Mouse (Mus musculus): ENCODE data around the gene Aar2. TPM values are rescaled to one million over a fixed set of nuclear protein-coding genes. Genes with fewer than 3 reads are reported as not detected.

Gene Aar2
- polyA plus RNA-seq, 1 experiment from 2014 or later = 42.0 TPM

GRCm38 (mm10) chr2:156524078-156524477, 23.3 kb upstream of the Aar2 start:
- Histone ChIP-seq H3K4me1 (no peaks in the 10 kb centered on the region), H3K36me3 (peaks cover 81% of the 10 kb centered on the region), H3K4me2 (no peak overlapping the region), H3K4me3 (replicated peaks) (no peak overlapping the region), H3K27me3 (replicated peaks) (no peaks in the 10 kb centered on the region), H3K9ac (replicated peaks) (no peak overlapping the region), H3K9me3 (replicated peaks) (no peaks in the 10 kb centered on the region), H3K27ac (replicated peaks) (no peak overlapping the region)
- 43% methylated on average over 3 of the region's 3 CpGs for WGBS
- no peak for ATAC-seq (ENCODE audit: low FRiP score)

- H3K9ac ChIP-seq (replicated peaks) = no peak overlapping the region
- no peaks in the 10 kb centered on the region for H3K27me3 ChIP-seq (replicated peaks)
- no peak overlapping the region for H3K4me2 ChIP-seq
- no peaks in the 10 kb centered on the region for H3K9me3 ChIP-seq (replicated peaks)
- WGBS = 57% methylated on average over 2 of the region's 2 CpGs
- H3K4me1 ChIP-seq = no peaks in the 10 kb centered on the region
- no peak for ATAC-seq (ENCODE audit: low FRiP score)
- H3K27ac ChIP-seq (replicated peaks) = no peak overlapping the region
- H3K36me3 ChIP-seq = peaks cover 71% of the 10 kb centered on the region
- no peak overlapping the region for H3K4me3 ChIP-seq (replicated peaks)
These were observed 17.7 kb upstream of the Aar2 start for GRCm38 (mm10) chr2:156529726-156530125.

- Histone ChIP-seq H3K4me3 (replicated peaks) (no peak overlapping the region), H3K4me1 (no peaks in the 10 kb centered on the region), H3K27ac (replicated peaks) (no peak overlapping the region), H3K9me3 (replicated peaks) (no peaks in the 10 kb centered on the region), H3K4me2 (no peak overlapping the region), H3K27me3 (replicated peaks) (no peaks in the 10 kb centered on the region), H3K9ac (replicated peaks) (no peak overlapping the region), H3K36me3 (peaks cover 55% of the 10 kb centered on the region)
- ATAC-seq (ENCODE audit: low FRiP score) = no peak
- WGBS = 83% methylated on average over 2 of the region's 2 CpGs
These were observed 14.2 kb upstream of the Aar2 start for GRCm38 (mm10) chr2:156533160-156533559.

GRCm38 (mm10) chr2:156538817-156539555, 8.4 kb upstream of the Aar2 start:
- WGBS = 88% methylated on average over 7 of the region's 7 CpGs
- Histone ChIP-seq H3K9me3 (replicated peaks) (no peaks in the 10 kb centered on the region), H3K4me1 (no peaks in the 10 kb centered on the region), H3K27me3 (replicated peaks) (no peaks in the 10 kb centered on the region), H3K4me2 (no peak overlapping the region), H3K27ac (replicated peaks) (no peak overlapping the region), H3K9ac (replicated peaks) (no peak overlapping the region), H3K36me3 (peaks cover 49% of the 10 kb centered on the region), H3K4me3 (replicated peaks) (no peak overlapping the region)
- ATAC-seq (ENCODE audit: low FRiP score) = no peak

- ATAC-seq (ENCODE audit: low FRiP score) = no peak
- no peaks in the 10 kb centered on the region for H3K9me3 ChIP-seq (replicated peaks)
- no peaks in the 10 kb centered on the region for H3K27me3 ChIP-seq (replicated peaks)
- 77% methylated on average over 7 of the region's 7 CpGs for WGBS
- H3K27ac ChIP-seq (replicated peaks) = no peak overlapping the region
- H3K4me2 ChIP-seq = no peak overlapping the region
- H3K4me1 ChIP-seq = no peaks in the 10 kb centered on the region
- H3K4me3 ChIP-seq (replicated peaks) = no peak overlapping the region
- peaks cover 42% of the 10 kb centered on the region for H3K36me3 ChIP-seq
- no peak overlapping the region for H3K9ac ChIP-seq (replicated peaks)
These were observed 6.4 kb upstream of the Aar2 start for GRCm38 (mm10) chr2:156540991-156541390.

- H3K4me2 ChIP-seq = no peak overlapping the region
- H3K27me3 ChIP-seq (replicated peaks) = no peaks in the 10 kb centered on the region
- H3K4me3 ChIP-seq (replicated peaks) = no peak overlapping the region
- H3K4me1 ChIP-seq = peaks cover 5% of the 10 kb centered on the region
- peaks cover 30% of the 10 kb centered on the region for H3K36me3 ChIP-seq
- H3K27ac ChIP-seq (replicated peaks) = no peak overlapping the region
- no peaks in the 10 kb centered on the region for H3K9me3 ChIP-seq (replicated peaks)
- no peak overlapping the region for H3K9ac ChIP-seq (replicated peaks)
- no peak for ATAC-seq (ENCODE audit: low FRiP score)
- 82% methylated on average over 8 of the region's 8 CpGs for WGBS
These were observed 5.0 kb upstream of the Aar2 start for GRCm38 (mm10) chr2:156542410-156542809.

GRCm38 (mm10) chr2:156543804-156544203, 3.6 kb upstream of the Aar2 start:
- H3K4me1 ChIP-seq = peaks cover 15% of the 10 kb centered on the region
- H3K27ac ChIP-seq (replicated peaks) = no peak overlapping the region
- H3K9me3 ChIP-seq (replicated peaks) = no peaks in the 10 kb centered on the region
- 86% methylated on average over 3 of the region's 3 CpGs for WGBS
- no peak overlapping the region for H3K4me2 ChIP-seq
- no peaks in the 10 kb centered on the region for H3K27me3 ChIP-seq (replicated peaks)
- ATAC-seq (ENCODE audit: low FRiP score) = no peak
- no peak overlapping the region for H3K4me3 ChIP-seq (replicated peaks)
- peaks cover 22% of the 10 kb centered on the region for H3K36me3 ChIP-seq
- no peak overlapping the region for H3K9ac ChIP-seq (replicated peaks)

GRCm38 (mm10) chr2:156552421-156552820, 5.0 kb downstream of the Aar2 start:
- ATAC-seq (ENCODE audit: low FRiP score) = no peak
- 95% methylated on average over 4 of the region's 4 CpGs for WGBS
- Histone ChIP-seq H3K9ac (replicated peaks) (no peak overlapping the region), H3K4me3 (replicated peaks) (no peak overlapping the region), H3K9me3 (replicated peaks) (no peaks in the 10 kb centered on the region), H3K27ac (replicated peaks) (no peak overlapping the region), H3K4me1 (peaks cover 19% of the 10 kb centered on the region), H3K4me2 (no peak overlapping the region), H3K27me3 (replicated peaks) (no peaks in the 10 kb centered on the region), H3K36me3 (peaks cover 44% of the 10 kb centered on the region)

- no peaks in the 10 kb centered on the region for H3K27me3 ChIP-seq (replicated peaks)
- H3K4me1 ChIP-seq = no peaks in the 10 kb centered on the region
- no peak overlapping the region for H3K4me2 ChIP-seq
- ATAC-seq (ENCODE audit: low FRiP score) = no peak
- H3K27ac ChIP-seq (replicated peaks) = no peak overlapping the region
- no peaks in the 10 kb centered on the region for H3K9me3 ChIP-seq (replicated peaks)
- no peak overlapping the region for H3K9ac ChIP-seq (replicated peaks)
- H3K4me3 ChIP-seq (replicated peaks) = no peak overlapping the region
- H3K36me3 ChIP-seq = peaks cover 49% of the 10 kb centered on the region
- 93% methylated on average over 2 of the region's 2 CpGs for WGBS
These were observed 14.4 kb downstream of the Aar2 start for GRCm38 (mm10) chr2:156561808-156562207.

GRCm38 (mm10) chr2:156563557-156563956, 16.2 kb downstream of the Aar2 start:
- Histone ChIP-seq H3K36me3 (peaks cover 50% of the 10 kb centered on the region), H3K27ac (replicated peaks) (no peak overlapping the region; the same call in 1 of the 2 replicates), H3K4me3 (replicated peaks) (no peak overlapping the region), H3K27me3 (replicated peaks) (no peaks in the 10 kb centered on the region), H3K4me2 (no peak overlapping the region), H3K9ac (replicated peaks) (no peak overlapping the region), H3K9me3 (replicated peaks) (no peaks in the 10 kb centered on the region), H3K4me1 (no peaks in the 10 kb centered on the region)
- peak; percentile 79 for ATAC-seq (ENCODE audit: low FRiP score)
- 76% methylated on average over 5 of the region's 5 CpGs for WGBS

GRCm38 (mm10) chr2:156566512-156566911, 19.1 kb downstream of the Aar2 start:
- peaks cover 37% of the 10 kb centered on the region for H3K36me3 ChIP-seq

GRCm38 (mm10) chr2:156568647-156569046, 21.3 kb downstream of the Aar2 start:
- Histone ChIP-seq H3K4me3 (replicated peaks) (no peak overlapping the region), H3K4me2 (no peak overlapping the region), H3K27me3 (replicated peaks) (no peaks in the 10 kb centered on the region), H3K36me3 (peaks cover 35% of the 10 kb centered on the region), H3K27ac (replicated peaks) (no peak overlapping the region), H3K4me1 (no peaks in the 10 kb centered on the region), H3K9me3 (replicated peaks) (no peaks in the 10 kb centered on the region), H3K9ac (replicated peaks) (no peak overlapping the region)
- WGBS = 95% methylated on average over 7 of the region's 7 CpGs
- no peak for ATAC-seq (ENCODE audit: low FRiP score)

More at GRCm38 (mm10) chr2:156566512-156566911, 19.1 kb downstream of the Aar2 start:
- H3K27me3 ChIP-seq (replicated peaks) = no peaks in the 10 kb centered on the region
- H3K4me1 ChIP-seq = no peaks in the 10 kb centered on the region
- H3K4me2 ChIP-seq = no peak overlapping the region
- H3K9ac ChIP-seq (replicated peaks) = no peak overlapping the region
- no peaks in the 10 kb centered on the region for H3K9me3 ChIP-seq (replicated peaks)
- no peak overlapping the region for H3K27ac ChIP-seq (replicated peaks)
- no peak overlapping the region for H3K4me3 ChIP-seq (replicated peaks)
- 80% methylated on average over 2 of the region's 2 CpGs for WGBS
- no peak for ATAC-seq (ENCODE audit: low FRiP score)
